Mouse (Mus musculus): ENCODE results near the gene Cabp4.

DNA sequence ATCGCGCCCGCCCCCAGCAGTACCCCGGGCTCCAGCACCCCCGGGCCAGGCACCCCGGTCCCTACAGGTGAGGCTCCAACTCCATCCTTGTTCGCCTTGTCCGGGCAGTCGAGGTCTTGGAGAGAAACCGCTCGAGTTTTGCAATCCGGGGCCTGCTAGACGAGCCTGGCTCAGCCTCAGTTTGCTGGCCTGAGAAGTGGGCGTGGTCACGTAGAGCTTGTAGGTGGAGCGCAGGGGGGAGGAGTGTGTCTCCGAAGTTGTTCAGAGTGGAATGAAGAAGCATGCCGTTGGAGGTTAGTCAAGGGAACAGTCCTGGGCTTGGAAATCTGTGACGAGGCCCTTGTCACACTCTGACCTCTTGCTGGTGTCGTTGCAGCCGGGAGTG is 46.4 kb downstream of the Cabp4 start:
- TF ChIP-seq CTCF (IDR thresholded peaks at IDR 0.05; ENCODE audit: control insufficient read depth, insufficient read depth, insufficient replicate concordance, low read depth, low read length) (no peak), POLR2A (IDR thresholded peaks at IDR 0.05; ENCODE audit: control insufficient read depth, low read depth, low read length) (no peak)

All from testis, adult 2 months (tissue).